27 mouse cellular contexts compared by ENCODE assay signal in genomic region chr16:32456086-32456485, GRCm38 (mm10). TPM values are rescaled to one million over a fixed set of nuclear protein-coding genes. Genes with fewer than 3 reads are reported as not detected.
DNase-seq lines count a peak whose midpoint lies in the region; ATAC-seq and TF ChIP-seq lines count a peak whose summit lies in the region.
"Had no signal": no experiment of that assay in that cellular context is flagged by ENCODE, and none has a peak within 500 bp of the region (broad histone marks: within the 10 kb centered on the region; RNA-seq: fewer than 3 reads in every experiment).

No protein-coding gene starts in this region.

- peaks cover 52% of the 10 kb centered on the region for H3K4me1 ChIP-seq in liver, embryonic 13.5 days (replicated peaks)
- H3K4me1 ChIP-seq in liver, postnatal 0 days (ENCODE audit: insufficient read depth): peaks cover 17% of the 10 kb centered on the region
- H3K4me1 ChIP-seq in forebrain, embryonic 14.5 days (ENCODE audit: control insufficient read depth, insufficient read depth, low read length): no peaks in the 10 kb centered on the region
- H3K4me1 ChIP-seq: heart, embryonic 10.5 days; hindbrain, embryonic 10.5 days had no signal

- H3K27ac ChIP-seq in liver, embryonic 13.5 days: peak overlapping the region; percentile 36; the same call in 1 of the 2 replicates
- no peak overlapping the region for H3K27ac ChIP-seq in liver, postnatal 0 days (ENCODE audit: low read depth)
- no peak overlapping the region for H3K27ac ChIP-seq in forebrain, embryonic 14.5 days (ENCODE audit: low read depth, low read length)
- H3K27ac ChIP-seq: embryonic facial prominence, embryonic 15.5 days; heart, embryonic 10.5 days; hindbrain, embryonic 10.5 days; hindbrain, embryonic 14.5 days had no signal

- H3K4me3 ChIP-seq in liver, embryonic 13.5 days (replicated peaks): no peak overlapping the region
- H3K4me3 ChIP-seq in liver, postnatal 0 days (ENCODE audit: low read depth, low read length): no peak overlapping the region
- H3K4me3 ChIP-seq in forebrain, embryonic 14.5 days (ENCODE audit: low read depth, low read length): no peak overlapping the region
- H3K4me3 ChIP-seq: embryonic facial prominence, embryonic 15.5 days; erythroblast, embryonic 14.5 days; heart, embryonic 10.5 days; hindbrain, embryonic 10.5 days had no signal

- no peak for TF ChIP-seq EP300 in liver, postnatal 0 days (IDR thresholded peaks at IDR 0.05; ENCODE audit: low read depth)

- TF ChIP-seq CTCF in liver, postnatal 0 days (IDR thresholded peaks at IDR 0.05; ENCODE audit: low read depth): no peak

- no peak overlapping the region for H3K4me2 ChIP-seq in liver, embryonic 13.5 days
- H3K4me2 ChIP-seq in liver, postnatal 0 days (ENCODE audit: low read depth, low read length): no peak overlapping the region
- no peak overlapping the region for H3K4me2 ChIP-seq in forebrain, embryonic 14.5 days (ENCODE audit: low read length)
- H3K4me2 ChIP-seq: embryonic facial prominence, embryonic 15.5 days; hindbrain, embryonic 14.5 days had no signal

- no peak overlapping the region for H3K9ac ChIP-seq in liver, embryonic 13.5 days
- no peak overlapping the region for H3K9ac ChIP-seq in liver, postnatal 0 days (replicated peaks)
- H3K9ac ChIP-seq in forebrain, embryonic 14.5 days (ENCODE audit: low read length): no peak overlapping the region
- H3K9ac ChIP-seq: embryonic facial prominence, embryonic 15.5 days; hindbrain, embryonic 14.5 days had no signal

- DNase-seq in c-Kit-positive CD71-positive TER-119-positive erythroid progenitor cells, embryonic 14.5 days (ENCODE audit: low spot score): peak; percentile 51
- DNase-seq in liver, embryonic 13.5 days: peak; percentile 25
- DNase-seq in liver, postnatal 0 days: no peak
- no peak for DNase-seq in heart, postnatal 4 days
- DNase-seq in cerebellum, adult 11-12 months: no peak
- no peak for DNase-seq in forebrain, embryonic 14.5 days (ENCODE audit: low spot score)
- DNase-seq: adrenal gland, postnatal 10 days; cerebellum, adult 2 months; cerebellum, postnatal 10 days; gastrocnemius, postnatal 10 days; heart, adult 18-20 months; heart, postnatal 10 days had no signal

- peaks cover 64% of the 10 kb centered on the region for H3K36me3 ChIP-seq in liver, embryonic 13.5 days
- peaks cover 56% of the 10 kb centered on the region for H3K36me3 ChIP-seq in liver, postnatal 0 days (replicated peaks; ENCODE audit: insufficient read depth, low read length)
- H3K36me3 ChIP-seq in forebrain, embryonic 14.5 days (ENCODE audit: control insufficient read depth, insufficient read depth, low read length): peaks cover 31% of the 10 kb centered on the region

- H3K27me3 ChIP-seq in liver, embryonic 13.5 days: no peaks in the 10 kb centered on the region
- no peaks in the 10 kb centered on the region for H3K27me3 ChIP-seq in liver, postnatal 0 days (ENCODE audit: insufficient read depth, low read length)
- H3K27me3 ChIP-seq in forebrain, embryonic 14.5 days (replicated peaks; ENCODE audit: control insufficient read depth, insufficient read depth, low read length): no peaks in the 10 kb centered on the region
- H3K27me3 ChIP-seq: embryonic facial prominence, embryonic 15.5 days had no signal

- no peaks in the 10 kb centered on the region for H3K9me3 ChIP-seq in liver, embryonic 13.5 days (replicated peaks)
- H3K9me3 ChIP-seq in liver, postnatal 0 days (ENCODE audit: low read length): no peaks in the 10 kb centered on the region
- no peaks in the 10 kb centered on the region for H3K9me3 ChIP-seq in forebrain, embryonic 14.5 days (replicated peaks; ENCODE audit: control insufficient read depth, low read length)
- H3K9me3 ChIP-seq: embryonic facial prominence, embryonic 15.5 days; heart, embryonic 10.5 days; hindbrain, embryonic 10.5 days had no signal

- ATAC-seq in liver, embryonic 13.5 days (ENCODE audit: low read depth): peak; percentile 79
- 0 out of 2 replicates have a peak, but pooled peaks have one; percentile 16 for ATAC-seq in liver, postnatal 0 days
- no peak for ATAC-seq in erythroid progenitor cell, adult 5-6 weeks (replicated peaks; ENCODE audit: low FRiP score, poor library complexity, severe bottlenecking)
- ATAC-seq in forebrain, embryonic 14.5 days: no peak
- ATAC-seq: forebrain, embryonic 16.5 days had no signal

RNA-seq across cellular contexts. Expression of gene Pcyt1a, which starts 25.4 kb away (rescaled TPM):
- polyA plus RNA-seq in liver, embryonic 13.5 days (2015; fragmentation: Nextera tagmentation; extraction: Ambion mirVana): 38.6 and 42.0 TPM in 2 replicates
- polyA plus RNA-seq in liver, postnatal 0 days (2015; fragmentation: Nextera tagmentation; extraction: Ambion mirVana): 25.4 and 32.9 TPM in 2 replicates
- total RNA-seq in heart, postnatal 4 days (2021): 10 to 100 TPM; 90.4 to 97.4 TPM
- total RNA-seq in erythroid progenitor cell, adult 5-6 weeks (2015; ENCODE audit: low replicate concordance): 162 and 171 TPM in 2 replicates
- 278 and 335 TPM in 2 replicates for total RNA-seq in erythroid progenitor cell, adult 5-6 weeks (2017; ENCODE audit: low replicate concordance)
- 45.3 and 53.8 TPM in 2 replicates for polyA plus RNA-seq in forebrain, embryonic 14.5 days (2014; fragmentation: Nextera tagmentation; extraction: Ambion mirVana)

RNA-seq across cellular contexts. Expression of gene Slc51a, which starts 31.6 kb away (rescaled TPM):
- 0.65 and 0.71 TPM in 2 replicates for polyA plus RNA-seq in liver, embryonic 13.5 days (2015; fragmentation: Nextera tagmentation; extraction: Ambion mirVana)
- polyA plus RNA-seq in liver, postnatal 0 days (2015; fragmentation: Nextera tagmentation; extraction: Ambion mirVana): 0.81 and 1.0 TPM in 2 replicates
- 1 to 10 TPM; 4.2 to 5.5 TPM for total RNA-seq in heart, postnatal 4 days (2021)
- total RNA-seq in erythroid progenitor cell, adult 5-6 weeks (2015; ENCODE audit: low replicate concordance): not detected in 2 replicates
- 0.51 TPM in 1 of 2 replicates, not detected in the other for total RNA-seq in erythroid progenitor cell, adult 5-6 weeks (2017; ENCODE audit: low replicate concordance)
- polyA plus RNA-seq in forebrain, embryonic 14.5 days (2014; fragmentation: Nextera tagmentation; extraction: Ambion mirVana): 0.20 and 0.21 TPM in 2 replicates
- total RNA-seq: adrenal gland, postnatal 10 days; gastrocnemius, postnatal 10 days; gastrocnemius, postnatal 4 days had no signal
- polyA plus RNA-seq: embryonic facial prominence, embryonic 15.5 days; erythroblast, embryonic 14.5 days; frontal cortex, adult 2 months had no signal

RNA-seq across cellular contexts. Expression of gene Tctex1d2, which starts 36.6 kb away (rescaled TPM):
- polyA plus RNA-seq in liver, embryonic 13.5 days (2015; fragmentation: Nextera tagmentation; extraction: Ambion mirVana): 7.2 and 7.3 TPM in 2 replicates
- polyA plus RNA-seq in liver, postnatal 0 days (2015; fragmentation: Nextera tagmentation; extraction: Ambion mirVana): 6.6 and 6.9 TPM in 2 replicates
- total RNA-seq in heart, postnatal 4 days (2021): 1 to 10 TPM; 8.0 to 8.7 TPM
- 8.6 and 11.3 TPM in 2 replicates for total RNA-seq in erythroid progenitor cell, adult 5-6 weeks (2015; ENCODE audit: low replicate concordance)
- 4.8 and 11.8 TPM in 2 replicates for total RNA-seq in erythroid progenitor cell, adult 5-6 weeks (2017; ENCODE audit: low replicate concordance)
- 38.6 and 42.6 TPM in 2 replicates for polyA plus RNA-seq in forebrain, embryonic 14.5 days (2014; fragmentation: Nextera tagmentation; extraction: Ambion mirVana)
- polyA plus RNA-seq: erythroblast, embryonic 14.5 days had no signal

RNA-seq across cellular contexts. Expression of gene Zdhhc19, which starts 40.0 kb away (rescaled TPM):
- not detected in 2 replicates for polyA plus RNA-seq in liver, embryonic 13.5 days (2015; fragmentation: Nextera tagmentation; extraction: Ambion mirVana)
- polyA plus RNA-seq in liver, postnatal 0 days (2015; fragmentation: Nextera tagmentation; extraction: Ambion mirVana): not detected in 2 replicates
- under 1 TPM in 1 of 2 experiments, not detected in 1; 0.24 TPM for total RNA-seq in heart, postnatal 4 days (2021)
- not detected in 2 replicates for total RNA-seq in erythroid progenitor cell, adult 5-6 weeks (2015; ENCODE audit: low replicate concordance)
- not detected in 2 replicates for total RNA-seq in erythroid progenitor cell, adult 5-6 weeks (2017; ENCODE audit: low replicate concordance)
- not detected in 2 replicates for polyA plus RNA-seq in forebrain, embryonic 14.5 days (2014; fragmentation: Nextera tagmentation; extraction: Ambion mirVana)
- total RNA-seq: adrenal gland, postnatal 10 days; adrenal gland, postnatal 4 days; gastrocnemius, postnatal 10 days; gastrocnemius, postnatal 4 days; heart, adult 18-20 months; heart, postnatal 10 days had no signal
- polyA plus RNA-seq: C2C12; cerebellum, adult 2 months; embryonic facial prominence, embryonic 11.5 days; embryonic facial prominence, embryonic 15.5 days; erythroblast, embryonic 14.5 days; forebrain, embryonic 11.5 days; forebrain, embryonic 16.5 days; frontal cortex, adult 2 months; heart, embryonic 10.5 days; heart, embryonic 14.5 days; hindbrain, embryonic 10.5 days; hindbrain, embryonic 14.5 days had no signal

RNA-seq across cellular contexts. Expression of gene Tm4sf19, which starts 55.8 kb away (rescaled TPM):
- polyA plus RNA-seq in liver, embryonic 13.5 days (2015; fragmentation: Nextera tagmentation; extraction: Ambion mirVana): not detected in 2 replicates
- polyA plus RNA-seq in liver, postnatal 0 days (2015; fragmentation: Nextera tagmentation; extraction: Ambion mirVana): not detected in 2 replicates
- not detected for total RNA-seq in heart, postnatal 4 days (2021)
- total RNA-seq in erythroid progenitor cell, adult 5-6 weeks (2015; ENCODE audit: low replicate concordance): not detected in 2 replicates
- not detected in 2 replicates for total RNA-seq in erythroid progenitor cell, adult 5-6 weeks (2017; ENCODE audit: low replicate concordance)
- not detected in 2 replicates for polyA plus RNA-seq in forebrain, embryonic 14.5 days (2014; fragmentation: Nextera tagmentation; extraction: Ambion mirVana)
- total RNA-seq: adrenal gland, postnatal 4 days; gastrocnemius, postnatal 4 days; heart, adult 18-20 months; heart, postnatal 10 days; MEL had no signal
- polyA plus RNA-seq: C2C12; cerebellum, adult 2 months; erythroblast, embryonic 14.5 days; forebrain, embryonic 11.5 days; forebrain, embryonic 16.5 days; frontal cortex, adult 2 months; heart, embryonic 10.5 days; heart, embryonic 14.5 days; hindbrain, embryonic 10.5 days; hindbrain, embryonic 14.5 days had no signal

Comparison
In these comparisons a context has a peak if more than half of its experiments do, and no peak if none do; other contexts are left out.
1. DNase-seq: peak in c-Kit-positive CD71-positive TER-119-positive erythroid progenitor cells, embryonic 14.5 days (single experiment) and liver, embryonic 13.5 days (single experiment); none in liver, postnatal 0 days (single experiment), heart, postnatal 4 days (single experiment), cerebellum, adult 11-12 months (single experiment) and forebrain, embryonic 14.5 days (single experiment).
2. ATAC-seq: peak in liver, embryonic 13.5 days (single experiment) and liver, postnatal 0 days (single experiment); none in erythroid progenitor cell, adult 5-6 weeks (single experiment) and forebrain, embryonic 14.5 days (single experiment).